Mouse (Mus musculus) embryonic facial prominence, embryonic 11.5 days (tissue): ENCODE measurements at regions not wholly inside any gene's neighbourhood (a gene's known extent, or its start where the extent isn't known, plus 50 kb on each side); places are given as distances from the start of the nearest gene placed in this dataset.

Experiments used
- ATAC-seq: fragments of 200-750 bp; cut with Nextera tagmentation; replicated peaks from 2 replicates; pipeline ENCODE4 v1.8.0; 2017; ENCODE audit warnings: low read depth; ENCODE audit not compliant: insufficient number of reproducible peaks, low FRiP score, low TSS enrichment
- DNase-seq: peaks from one replicate; pipeline ENCODE4 v3.0.0-alpha.2; 2015; ENCODE audit warnings: low spot score
- H3K27ac ChIP-seq: fragments of 300-500 bp; sonication (generic); replicated peaks from 2 replicates; pipeline ENCODE4 v1.5.1; 2014; ENCODE audit warnings: mild to moderate bottlenecking, low read depth, low read length, control low read depth
- H3K27me3 ChIP-seq: fragments of 300-500 bp; sonication (generic); 2 replicates; pipeline ENCODE4 v1.6.1; 2014; ENCODE audit warnings: mild to moderate bottlenecking, low read length, moderate library complexity, mixed read lengths; ENCODE audit not compliant: control insufficient read depth, insufficient read depth
- H3K36me3 ChIP-seq: fragments of 300-500 bp; sonication (generic); replicated peaks from 2 replicates; pipeline ENCODE4 v1.6.1; 2014; ENCODE audit warnings: low read depth, mild to moderate bottlenecking, low read length, moderate library complexity, mixed read lengths; ENCODE audit not compliant: control insufficient read depth, insufficient read depth
- H3K4me1 ChIP-seq: fragments of 300-500 bp; sonication (generic); 2 replicates; pipeline ENCODE4 v1.6.1; 2014; ENCODE audit warnings: low read length, mixed read lengths; ENCODE audit not compliant: control insufficient read depth, insufficient read depth
- H3K4me2 ChIP-seq: fragments of 300-500 bp; sonication (generic); 2 replicates; pipeline ENCODE4 v1.6.1; 2014; ENCODE audit warnings: low read depth, mild to moderate bottlenecking, control low read depth, low read length, moderate library complexity
- H3K4me3 ChIP-seq: fragments of 300-500 bp; sonication (generic); 2 replicates; pipeline ENCODE4 v1.5.1; 2014; ENCODE audit warnings: low read depth, low read length, control low read depth
- H3K9ac ChIP-seq: fragments of 300-500 bp; sonication (generic); replicated peaks from 2 replicates; pipeline ENCODE4 v1.6.1; 2014; ENCODE audit warnings: mild to moderate bottlenecking, control low read depth, low read length
- H3K9me3 ChIP-seq: fragments of 300-500 bp; sonication (generic); replicated peaks from 2 replicates; pipeline ENCODE4 v1.6.1; 2016; ENCODE audit warnings: mild to moderate bottlenecking, low read length, inconsistent platforms, mixed read lengths; ENCODE audit not compliant: control insufficient read depth
- WGBS: fragments of 180-500 bp; shearing (Covaris S2); extraction: QIAGEN DNeasy Blood & Tissue Kit; methylation state at CpG from one replicate; pipeline ENCODE4 v1.1.7; 2014; 5-methylcytosine and 5-hydroxymethylcytosine counted together

DNA sequence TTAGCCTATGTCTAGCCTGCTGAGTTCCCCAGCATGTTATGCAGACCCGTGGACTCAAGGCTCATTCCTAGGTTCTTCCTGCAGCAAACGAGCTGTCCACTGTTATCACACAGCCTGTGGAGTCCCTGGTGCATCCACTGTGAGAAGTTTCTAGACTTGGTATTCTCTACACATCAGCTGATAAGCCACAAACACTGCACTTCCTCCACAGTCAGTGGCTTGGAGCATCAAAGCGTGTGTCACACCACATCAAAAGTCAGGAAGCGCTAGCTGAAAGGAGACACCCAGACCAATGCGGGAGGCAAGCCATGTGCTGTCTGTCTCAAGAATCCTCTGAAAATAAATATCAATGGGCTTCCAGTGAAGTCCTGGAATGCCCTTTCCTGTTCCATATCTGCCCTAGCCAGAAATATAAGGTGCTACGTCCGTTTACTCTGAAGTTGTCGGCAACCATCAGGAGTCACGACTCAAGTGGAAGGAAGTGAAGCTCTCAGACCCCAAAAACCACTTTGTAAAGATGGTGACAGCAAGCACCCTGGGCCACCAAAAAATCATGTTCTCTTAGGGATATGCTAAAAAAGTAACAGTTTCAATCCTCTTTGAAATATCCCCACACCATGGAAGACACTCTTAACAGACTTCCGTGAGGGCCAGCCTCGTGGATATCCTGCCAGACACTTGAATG, 227.7 kb downstream of the Adgrl2 start:
- no peaks in the 10 kb centered on the region for H3K4me1 ChIP-seq
- H3K4me2 ChIP-seq = no peak overlapping the region
- ATAC-seq = no peak
- no peaks in the 10 kb centered on the region for H3K9me3 ChIP-seq
- no peaks in the 10 kb centered on the region for H3K36me3 ChIP-seq
- no peak for DNase-seq
- H3K9ac ChIP-seq = no peak overlapping the region
- no peaks in the 10 kb centered on the region for H3K27me3 ChIP-seq
- H3K4me3 ChIP-seq = no peak overlapping the region
- 81% methylated on average over 11 of the region's 11 CpGs for WGBS
- no peak overlapping the region for H3K27ac ChIP-seq

- no peak overlapping the region for H3K4me3 ChIP-seq
- H3K36me3 ChIP-seq = no peaks in the 10 kb centered on the region
- H3K9me3 ChIP-seq = no peaks in the 10 kb centered on the region
- H3K4me2 ChIP-seq = no peak overlapping the region
- ATAC-seq (no peak), DNase-seq (no peak)
- no peak overlapping the region for H3K9ac ChIP-seq
- H3K27me3 ChIP-seq = no peaks in the 10 kb centered on the region
- H3K27ac ChIP-seq = no peak overlapping the region
- H3K4me1 ChIP-seq = no peaks in the 10 kb centered on the region
Measured at GRCm38 (mm10) chr3:148761586-148761985, 228.8 kb downstream of the Adgrl2 start.

GRCm38 (mm10) chr3:148759500-148759899, 230.9 kb downstream of the Adgrl2 start:
- Histone ChIP-seq H3K4me1 (no peaks in the 10 kb centered on the region), H3K36me3 (no peaks in the 10 kb centered on the region), H3K27ac (no peak overlapping the region), H3K4me3 (no peak overlapping the region), H3K4me2 (no peak overlapping the region), H3K9ac (no peak overlapping the region), H3K9me3 (no peaks in the 10 kb centered on the region), H3K27me3 (no peaks in the 10 kb centered on the region)
- DNase-seq (no peak), ATAC-seq (no peak)
- 90% methylated on average over 4 of the region's 4 CpGs for WGBS

GRCm38 (mm10) chr3:148746234-148746633, 244.1 kb downstream of the Adgrl2 start:
- Histone ChIP-seq H3K36me3 (no peaks in the 10 kb centered on the region), H3K4me2 (no peak overlapping the region), H3K9ac (no peak overlapping the region), H3K4me3 (no peak overlapping the region), H3K27me3 (no peaks in the 10 kb centered on the region), H3K9me3 (no peaks in the 10 kb centered on the region), H3K4me1 (no peaks in the 10 kb centered on the region), H3K27ac (no peak overlapping the region)
- 81% methylated on average over 3 of the region's 3 CpGs for WGBS
- ATAC-seq = no peak
- no peak for DNase-seq

DNA sequence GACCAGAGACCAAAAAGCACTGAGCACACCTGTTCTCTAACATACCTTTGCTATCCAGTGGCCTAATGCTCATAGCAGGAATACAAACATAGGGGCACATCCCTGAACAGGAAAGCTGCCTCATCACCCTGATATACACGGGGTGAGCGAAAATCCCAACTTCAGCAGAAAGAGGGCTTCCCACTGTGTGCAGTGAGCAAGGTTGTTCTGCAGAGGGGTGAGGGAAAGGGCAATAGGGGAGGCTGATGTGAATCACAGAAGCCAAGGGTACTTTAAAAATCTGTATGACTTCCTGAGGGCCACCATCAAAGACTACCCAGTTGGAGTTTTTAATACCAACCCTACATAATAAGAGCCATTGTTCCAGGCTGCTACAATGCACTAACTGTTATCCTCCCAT, 245.7 kb downstream of the Adgrl2 start:
- H3K36me3 ChIP-seq = no peaks in the 10 kb centered on the region
- ATAC-seq = no peak
- no peaks in the 10 kb centered on the region for H3K4me1 ChIP-seq
- no peaks in the 10 kb centered on the region for H3K9me3 ChIP-seq
- DNase-seq = no peak
- no peaks in the 10 kb centered on the region for H3K27me3 ChIP-seq
- no peak overlapping the region for H3K27ac ChIP-seq
- 42% methylated on average over 2 of the region's 2 CpGs for WGBS
- H3K4me2 ChIP-seq = no peak overlapping the region
- H3K4me3 ChIP-seq = no peak overlapping the region
- no peak overlapping the region for H3K9ac ChIP-seq

DNA sequence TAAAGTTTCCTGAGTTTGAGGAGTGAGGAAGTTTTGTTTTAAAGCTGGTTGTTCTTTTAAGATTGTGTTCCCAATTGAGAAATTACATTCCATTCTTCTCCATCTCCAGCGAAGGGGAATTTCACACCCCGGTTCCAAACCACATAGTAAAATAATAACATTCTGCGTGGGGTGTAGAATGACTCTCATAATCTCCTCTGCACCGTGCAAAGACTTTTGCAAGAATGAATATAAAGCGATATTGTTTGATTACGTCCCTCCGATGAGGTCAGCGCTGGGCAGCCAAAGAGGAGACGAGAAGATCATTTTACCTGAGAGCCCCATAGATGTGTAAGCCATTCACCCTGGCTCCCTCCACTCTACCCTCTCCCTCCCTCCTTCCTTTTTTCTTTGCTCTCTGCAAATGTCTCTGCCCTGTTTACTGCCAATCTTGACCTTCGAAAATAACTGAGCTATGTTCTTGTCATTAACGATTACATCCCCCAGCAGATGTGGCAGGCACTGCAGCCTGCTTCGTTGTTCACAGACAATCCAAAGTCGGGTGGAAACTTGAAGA, 256.1 kb downstream of the Adgrl2 start:
- H3K27ac ChIP-seq = no peak overlapping the region
- no peak for DNase-seq
- H3K4me2 ChIP-seq = no peak overlapping the region
- H3K4me3 ChIP-seq = no peak overlapping the region
- H3K36me3 ChIP-seq = no peaks in the 10 kb centered on the region
- no peak overlapping the region for H3K9ac ChIP-seq
- no peak for ATAC-seq
- H3K9me3 ChIP-seq = no peaks in the 10 kb centered on the region
- no peaks in the 10 kb centered on the region for H3K4me1 ChIP-seq
- no peaks in the 10 kb centered on the region for H3K27me3 ChIP-seq
- WGBS = 58% methylated on average over 13 of the region's 13 CpGs

- Histone ChIP-seq H3K4me2 (no peak overlapping the region), H3K9ac (no peak overlapping the region), H3K27ac (no peak overlapping the region), H3K36me3 (no peaks in the 10 kb centered on the region), H3K9me3 (no peaks in the 10 kb centered on the region), H3K27me3 (no peaks in the 10 kb centered on the region), H3K4me3 (no peak overlapping the region), H3K4me1 (no peaks in the 10 kb centered on the region)
- DNase-seq (peak; percentile 22), ATAC-seq (no peak)
- WGBS = 43% methylated on average over 13 of the region's 13 CpGs
Measured at GRCm38 (mm10) chr3:148733227-148733854, 257.0 kb downstream of the Adgrl2 start.

GRCm38 (mm10) chr3:148731436-148731835, 258.9 kb downstream of the Adgrl2 start:
- H3K4me1 ChIP-seq = no peaks in the 10 kb centered on the region
- no peaks in the 10 kb centered on the region for H3K9me3 ChIP-seq
- H3K4me3 ChIP-seq = no peak overlapping the region
- no peak overlapping the region for H3K9ac ChIP-seq
- no peaks in the 10 kb centered on the region for H3K27me3 ChIP-seq
- DNase-seq = no peak
- H3K36me3 ChIP-seq = no peaks in the 10 kb centered on the region
- WGBS = 91% methylated on average over 3 of the region's 3 CpGs
- no peak overlapping the region for H3K27ac ChIP-seq
- ATAC-seq = no peak
- no peak overlapping the region for H3K4me2 ChIP-seq
